Mouse (Mus musculus) monocyte, adult 2 months (primary cell): ENCODE data around the gene Atf5.

Source experiments
- DNase-seq, 2 experiments: peaks; one replicate each; pipeline ENCODE4 v3.0.0; 2022; ENCODE audit warnings: low spot score in 2 of 2, low read depth in 1 of 2

The Atf5 gene

GRCm38 (mm10) chr7:44776849-44777498, 39.5 kb downstream of the Atf5 start:
- no peak for DNase-seq

- no peak for DNase-seq
Observed at GRCm38 (mm10) chr7:44772591-44773204, 43.8 kb downstream of the Atf5 start.

DNA sequence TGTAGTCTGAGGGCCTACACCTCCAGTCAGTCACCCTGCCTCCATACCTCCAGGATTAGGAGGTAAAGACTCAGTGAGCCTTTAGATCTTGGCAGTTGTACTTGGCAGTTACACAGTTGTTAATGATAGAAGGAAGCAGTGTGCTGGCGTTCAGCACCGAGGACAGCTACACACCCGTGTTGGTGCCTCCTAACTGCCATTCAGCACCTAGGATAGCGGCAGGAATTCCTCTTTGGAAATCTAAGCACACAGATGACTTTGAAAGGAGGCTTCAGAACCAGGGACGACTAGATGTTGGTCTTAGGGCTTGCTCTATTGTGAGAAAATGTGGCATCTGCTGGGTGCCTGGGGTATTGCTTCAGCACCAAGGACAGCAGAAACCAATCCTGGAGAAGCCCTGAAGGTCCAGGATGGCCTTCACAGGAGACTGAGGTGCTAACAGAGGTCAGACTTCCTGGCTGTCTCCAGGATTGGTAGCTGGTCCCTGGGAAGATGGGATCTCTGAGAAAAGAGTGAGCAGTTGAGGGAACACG, 46.3 kb downstream of the Atf5 start:
- DNase-seq: no peak

DNA sequence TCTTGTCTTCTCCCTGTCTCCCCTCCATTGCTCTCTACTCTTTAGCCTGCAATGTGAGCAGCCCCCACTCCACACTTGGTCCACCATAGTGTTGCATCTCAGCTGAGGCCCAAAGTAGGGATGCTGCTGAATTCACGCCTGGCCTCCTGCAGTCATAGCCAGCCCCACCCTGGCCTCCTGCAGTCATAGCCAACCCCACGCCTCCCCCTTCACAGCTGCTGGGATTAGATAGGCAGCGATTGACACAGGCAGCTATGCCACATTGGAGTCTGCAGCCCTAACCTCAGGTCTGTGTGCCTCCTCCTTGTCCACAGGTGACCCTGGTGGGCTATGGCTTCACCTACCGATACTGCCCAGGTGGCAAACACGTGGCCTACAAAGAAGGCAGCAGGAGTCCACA, 48.3 kb downstream of the Atf5 start:
- no peak for DNase-seq
